Mouse (Mus musculus): Measurements from ENCODE around the gene Dock10.

The Dock10 gene

GRCm38 (mm10) chr1:80655195-80655594 lies 103.1 kb downstream of the Dock10 start:
- no peak for DNase-seq

GRCm38 (mm10) chr1:80654177-80654576 lies 104.2 kb downstream of the Dock10 start:
- no peak for DNase-seq

- DNase-seq, result no peak
Observed at GRCm38 (mm10) chr1:80652803-80653202, 105.5 kb downstream of the Dock10 start.

GRCm38 (mm10) chr1:80652083-80652482 lies 106.2 kb downstream of the Dock10 start:
- DNase-seq, result no peak

- DNase-seq, result no peak
Observed at GRCm38 (mm10) chr1:80646602-80647001, 111.7 kb downstream of the Dock10 start.

GRCm38 (mm10) chr1:80643866-80644451 lies 114.4 kb downstream of the Dock10 start:
- no peak for DNase-seq

- no peak for DNase-seq
Observed at GRCm38 (mm10) chr1:80641832-80642231, 116.5 kb downstream of the Dock10 start.

GRCm38 (mm10) chr1:80641288-80641687 lies 117.0 kb downstream of the Dock10 start:
- DNase-seq, result no peak

GRCm38 (mm10) chr1:80639553-80639952 lies 118.8 kb downstream of the Dock10 start:
- no peak for DNase-seq

- DNase-seq, result peak; percentile 4 to 9
Observed at GRCm38 (mm10) chr1:80637214-80637705, 121.1 kb downstream of the Dock10 start.

- DNase-seq, result no peak
Observed at GRCm38 (mm10) chr1:80635825-80636224, 122.5 kb downstream of the Dock10 start.

GRCm38 (mm10) chr1:80633536-80633935 lies 124.8 kb downstream of the Dock10 start:
- DNase-seq, result no peak

- DNase-seq, result no peak
Observed at GRCm38 (mm10) chr1:80630179-80631149, 127.9 kb downstream of the Dock10 start.

- DNase-seq, result no peak
Observed at GRCm38 (mm10) chr1:80628054-80628453, 130.3 kb downstream of the Dock10 start.

GRCm38 (mm10) chr1:80626800-80627199 lies 131.5 kb downstream of the Dock10 start:
- no peak for DNase-seq

GRCm38 (mm10) chr1:80625371-80625770 lies 133.0 kb downstream of the Dock10 start:
- no peak for DNase-seq

- DNase-seq, result no peak
Observed at GRCm38 (mm10) chr1:80624552-80624951, 133.8 kb downstream of the Dock10 start.

GRCm38 (mm10) chr1:80622646-80623045 lies 135.7 kb downstream of the Dock10 start:
- no peak for DNase-seq

- DNase-seq, result no peak
Observed at GRCm38 (mm10) chr1:80619100-80619499, 139.2 kb downstream of the Dock10 start.

GRCm38 (mm10) chr1:80616671-80617070 lies 141.7 kb downstream of the Dock10 start:
- DNase-seq, result no peak

- DNase-seq, result no peak
Observed at GRCm38 (mm10) chr1:80614750-80615149, 143.6 kb downstream of the Dock10 start.

- no peak for DNase-seq
Observed at GRCm38 (mm10) chr1:80613395-80614011, 144.8 kb downstream of the Dock10 start.

GRCm38 (mm10) chr1:80607546-80607945 lies 150.8 kb downstream of the Dock10 start:
- DNase-seq, result no peak

Measured in kidney, adult 8-10 months (tissue).